Mouse (Mus musculus): ENCODE data around the gene Ptar1.

GRCm38 (mm10) chr19:23764051-23764450 lies 76.8 kb downstream of the Ptar1 start:
- no peak for TF ChIP-seq GATA1 (IDR thresholded peaks at IDR 0.05; ENCODE audit: low read length)
- TF ChIP-seq TAL1 (IDR thresholded peaks at IDR 0.05; ENCODE audit: low read length): no peak
